Mouse (Mus musculus): ENCODE results near the gene Qrich1. TPM values are rescaled to one million over a fixed set of nuclear protein-coding genes. Genes with fewer than 3 reads are reported as not detected.

The Qrich1 gene
- 222 TPM for total RNA-seq (2023)

GRCm38 (mm10) chr9:108516380-108517251 lies at the start of gene Qrich1:
Gene Qrich1 (plus strand): TSS chr9:108516806.

GRCm38 (mm10) chr9:108479721-108480351 lies 36.8 kb upstream of the Qrich1 start, which contains the start of gene Lamb2:
Gene Lamb2 (plus strand): TSS chr9:108479736.

GRCm38 (mm10) chr9:108490559-108491285 lies 25.9 kb upstream of the Qrich1 start, which contains the start of gene Usp19:
Gene Usp19 (plus strand): TSS chr9:108490602.

GRCm38 (mm10) chr9:108507619-108508434 lies 8.8 kb upstream of the Qrich1 start, which contains the start of gene Qars:
Gene Qars (plus strand): TSS chr9:108507706.

GRCm38 (mm10) chr9:108560227-108560841 lies 43.7 kb downstream of the Qrich1 start, which contains the start of gene Impdh2:
Gene Impdh2 (plus strand): TSS chr9:108560286.

GRCm38 (mm10) chr9:108566815-108567776 lies 50.5 kb downstream of the Qrich1 start, which contains the start of gene Ndufaf3:
Gene Ndufaf3 (minus strand): TSS chr9:108567434.

GRCm38 (mm10) chr9:108569381-108570206 lies 53.0 kb downstream of the Qrich1 start, which contains the start of gene Dalrd3:
Gene Dalrd3 (plus strand): TSS chr9:108569886.

GRCm38 (mm10) chr9:108578545-108579343 lies 62.1 kb downstream of the Qrich1 start, which contains the start of gene Wdr6:
Gene Wdr6 (minus strand): TSS chr9:108578739.

GRCm38 (mm10) chr9:108596998-108597764 lies 80.6 kb downstream of the Qrich1 start, which contains the start of gene P4htm:
Gene P4htm (minus strand): TSS chr9:108597667.

Other genes with a start within 250 kb of the Qrich1 start
- gene Nicn1, start 226.4 kb upstream of the Qrich1 start, total RNA-seq (2023) = 4.9 TPM
- gene Amt, start 220.0 kb upstream of the Qrich1 start, total RNA-seq (2023) = 1.7 TPM
- gene Rhoa, start 210.7 kb upstream of the Qrich1 start, total RNA-seq (2023) = 361 TPM
- 9.9 TPM for gene Tcta, start 210.6 kb upstream of the Qrich1 start, total RNA-seq (2023)
- 247 TPM for gene Gpx1, start 177.9 kb upstream of the Qrich1 start, total RNA-seq (2023)
- gene Usp4, start 169.0 kb upstream of the Qrich1 start, total RNA-seq (2023) = 140 TPM
- 6.2 TPM for gene 1700102P08Rik, start 124.0 kb upstream of the Qrich1 start, total RNA-seq (2023)
- not detected for gene Ccdc36, start 88.3 kb upstream of the Qrich1 start, total RNA-seq (2023)
- not detected for gene BC048562, start 80.3 kb upstream of the Qrich1 start, total RNA-seq (2023)
- gene Ccdc71, start 56.3 kb upstream of the Qrich1 start, total RNA-seq (2023) = 25.0 TPM
- gene Klhdc8b, start 55.2 kb upstream of the Qrich1 start, total RNA-seq (2023) = 4.3 TPM
- gene Lamb2, start 37.1 kb upstream of the Qrich1 start, total RNA-seq (2023) = 2.4 TPM
- gene Usp19, start 26.2 kb upstream of the Qrich1 start, total RNA-seq (2023) = 305 TPM
- gene Qars, start 9.1 kb upstream of the Qrich1 start, total RNA-seq (2023) = 180 TPM
- gene Impdh2, start 43.5 kb downstream of the Qrich1 start, total RNA-seq (2023) = 204 TPM
- gene Ndufaf3, start 50.6 kb downstream of the Qrich1 start, total RNA-seq (2023) = 18.4 TPM
- gene Dalrd3, start 53.1 kb downstream of the Qrich1 start, total RNA-seq (2023) = 48.9 TPM
- gene Wdr6, start 61.9 kb downstream of the Qrich1 start, total RNA-seq (2023) = 30.9 TPM
- 8.6 TPM for gene P4htm, start 80.9 kb downstream of the Qrich1 start, total RNA-seq (2023)
- gene Arih2, start 132.6 kb downstream of the Qrich1 start, total RNA-seq (2023) = 149 TPM
- gene Slc25a20, start 145.3 kb downstream of the Qrich1 start, total RNA-seq (2023) = 19.7 TPM
- gene Prkar2a, start 172.5 kb downstream of the Qrich1 start, total RNA-seq (2023) = 10.8 TPM

Measured in CD4-positive naive resting alpha-beta T cell, adult 57 days (primary cell).